Mouse (Mus musculus) CH12.LX (cell line): ENCODE measurements around the gene Atp5l. TPM values are rescaled to one million over a fixed set of nuclear protein-coding genes. Genes with fewer than 3 reads are reported as not detected.

Experiments
- DNase-seq: peaks from one replicate; pipeline ENCODE4 v3.0.0-alpha.2; 2013; ENCODE audit errors: extremely low read depth
- H3K27ac ChIP-seq: 2 replicates; pipeline ENCODE4 v1.5.1; 2012; ENCODE audit warnings: low read depth, mild to moderate bottlenecking, control low read depth, moderate library complexity; ENCODE audit not compliant: insufficient read depth
- H3K27me3 ChIP-seq: replicated peaks from 2 replicates; pipeline ENCODE3; 2012; ENCODE audit warnings: inconsistent platforms
- H3K36me3 ChIP-seq, 2 experiments: replicated peaks in 1 of 2; 2 replicates each; pipeline versions ENCODE3 to v1.6.1; 2012; ENCODE audit warnings: inconsistent platforms in 1 of 2, low read length in 1 of 2, mild to moderate bottlenecking in 1 of 2, mixed read lengths in 1 of 2, moderate library complexity in 1 of 2; ENCODE audit not compliant: control insufficient read depth in 1 of 2, insufficient read depth in 1 of 2
- H3K4me1 ChIP-seq, 2 experiments: 2 replicates each; pipeline ENCODE4 v1.6.1; 2012; ENCODE audit warnings: inconsistent platforms in 1 of 2, moderate library complexity in 1 of 2; ENCODE audit not compliant: insufficient read depth in 2 of 2, control insufficient read depth in 1 of 2
- H3K4me2 ChIP-seq: 2 replicates; pipeline ENCODE4 v1.6.1; 2012; ENCODE audit warnings: low read depth, mild to moderate bottlenecking, control low read depth; ENCODE audit not compliant: poor library complexity, insufficient read depth, severe bottlenecking
- H3K4me3 ChIP-seq, 3 experiments: fragments of 150-350 bp in 1 of 3; sonication (generic) in 1 of 3; replicated peaks in 1 of 3; 2 replicates each; pipeline versions ENCODE3 to v1.5.1; 2011 to 2012; ENCODE audit warnings: low read depth in 2 of 3, low read length in 2 of 3, mild to moderate bottlenecking in 2 of 3, moderate library complexity in 2 of 3, control low read depth in 1 of 3, improper control_type of control experiment in 1 of 3, inconsistent platforms in 1 of 3, mixed read lengths in 1 of 3; ENCODE audit not compliant: poor library complexity in 1 of 3
- H3K79me2 ChIP-seq: replicated peaks from 2 replicates; pipeline ENCODE4 v1.6.1; 2012; ENCODE audit warnings: mild to moderate bottlenecking, moderate library complexity; ENCODE audit not compliant: control insufficient read depth, poor library complexity, insufficient read depth, severe bottlenecking; ENCODE audit errors: extremely low read depth
- H3K9ac ChIP-seq: 2 replicates; pipeline ENCODE4 v1.6.1; 2012; ENCODE audit warnings: low read depth, mild to moderate bottlenecking, control low read depth, moderate library complexity; ENCODE audit not compliant: insufficient read depth
- H3K9me3 ChIP-seq: replicated peaks from 2 replicates; pipeline ENCODE3; 2012; ENCODE audit warnings: low read length, inconsistent platforms, mixed read lengths
- BHLHE40 ChIP-seq: IDR thresholded peaks from 2 replicates; pipeline ENCODE4 v1.6.1; 2011; ENCODE audit warnings: mild to moderate bottlenecking, low read depth, low read length, improper control_type of control experiment
- CTCF ChIP-seq, 2 experiments: IDR thresholded peaks in 1 of 2; conservative IDR thresholded peaks in 1 of 2; 2 replicates each; pipeline ENCODE4 v1.5.1; 2011 to 2012; ENCODE audit warnings: low read depth in 2 of 2, low read length in 2 of 2, improper control_type of control experiment in 1 of 2, inconsistent platforms in 1 of 2, mild to moderate bottlenecking in 1 of 2, moderate library complexity in 1 of 2
- EP300 ChIP-seq: IDR thresholded peaks from 2 replicates; pipeline ENCODE4 v1.6.1; 2011; ENCODE audit warnings: low read length, improper control_type of control experiment
- ETS1 ChIP-seq: conservative IDR thresholded peaks from 2 replicates; pipeline ENCODE4 v1.6.1; 2012; ENCODE audit warnings: low read depth, mild to moderate bottlenecking, inconsistent platforms, low read length, improper control_type of control experiment, moderate library complexity
- MAFK ChIP-seq: IDR thresholded peaks from 2 replicates; pipeline ENCODE4 v1.6.1; 2011; ENCODE audit warnings: low read length, improper control_type of control experiment; ENCODE audit not compliant: insufficient replicate concordance
- MAZ ChIP-seq: IDR thresholded peaks from 2 replicates; pipeline ENCODE4 v1.6.1; 2012; ENCODE audit warnings: low read depth, mild to moderate bottlenecking, inconsistent platforms, low read length, improper control_type of control experiment, moderate library complexity
- MEF2A ChIP-seq: IDR thresholded peaks from 2 replicates; pipeline ENCODE4 v1.6.1; 2014; ENCODE audit warnings: low read depth, mild to moderate bottlenecking, inconsistent platforms, low read length, improper control_type of control experiment, borderline replicate concordance
- MXI1 ChIP-seq: IDR thresholded peaks from 2 replicates; pipeline ENCODE4 v1.6.1; 2011; ENCODE audit warnings: mild to moderate bottlenecking, low read depth, low read length, improper control_type of control experiment
- MYC ChIP-seq: IDR thresholded peaks from 2 replicates; pipeline ENCODE4 v1.6.1; 2011; ENCODE audit warnings: low read depth, mild to moderate bottlenecking, improper control_type of control experiment, low read length
- NRF1 ChIP-seq: IDR thresholded peaks from 2 replicates; pipeline ENCODE4 v1.6.1; 2014; ENCODE audit warnings: low read depth, mild to moderate bottlenecking, inconsistent platforms, low read length, improper control_type of control experiment, moderate library complexity
- PAX5 ChIP-seq: IDR thresholded peaks from 2 replicates; pipeline ENCODE4 v1.6.1; 2012; ENCODE audit warnings: low read length, inconsistent platforms, mixed read lengths
- POLR2A ChIP-seq: IDR thresholded peaks from 2 replicates; pipeline ENCODE4 v1.6.1; 2011; ENCODE audit warnings: low read depth, mild to moderate bottlenecking, improper control_type of control experiment, low read length
- POLR2AphosphoS2 ChIP-seq: IDR thresholded peaks from 2 replicates; pipeline ENCODE4 v1.6.1; 2011; ENCODE audit warnings: low read depth, low read length, improper control_type of control experiment
- RAD21 ChIP-seq: IDR thresholded peaks from 2 replicates; pipeline ENCODE4 v1.6.1; 2011; ENCODE audit warnings: low read depth, mild to moderate bottlenecking, low read length, improper control_type of control experiment, moderate library complexity
- SIN3A ChIP-seq: IDR thresholded peaks from 2 replicates; pipeline ENCODE4 v1.6.1; 2012; ENCODE audit warnings: low read length, improper control_type of control experiment, inconsistent platforms
- SMC3 ChIP-seq: IDR thresholded peaks from 2 replicates; pipeline ENCODE4 v1.6.1; 2011; ENCODE audit warnings: low read depth, low read length, improper control_type of control experiment
- TCF12 ChIP-seq: IDR thresholded peaks from 2 replicates; pipeline ENCODE4 v1.6.1; 2014; ENCODE audit warnings: low read depth, mild to moderate bottlenecking, inconsistent platforms, low read length, improper control_type of control experiment
- UBTF ChIP-seq: IDR thresholded peaks from 2 replicates; pipeline ENCODE4 v1.6.1; 2012; ENCODE audit warnings: low read depth, mild to moderate bottlenecking, inconsistent platforms, low read length, improper control_type of control experiment, moderate library complexity
- USF2 ChIP-seq: conservative IDR thresholded peaks from 2 replicates; pipeline ENCODE4 v1.6.1; 2011; ENCODE audit warnings: low read depth, low read length, improper control_type of control experiment
- ZC3H11A ChIP-seq: IDR thresholded peaks from 2 replicates; pipeline ENCODE4 v1.6.1; 2012; ENCODE audit warnings: low read depth, mild to moderate bottlenecking, inconsistent platforms, low read length, improper control_type of control experiment
- ZNF384 ChIP-seq: IDR thresholded peaks from 2 replicates; pipeline ENCODE4 v1.6.1; 2012; ENCODE audit warnings: low read depth, low read length, improper control_type of control experiment, inconsistent platforms
- dilution Hi-C: fragments of 300-500 bp; cut with MboI; formaldehyde crosslinking; loops from 2 replicates; pipeline ENCODE4 v1.14.3; 2020; ENCODE audit warnings: low sequenced_read_pairs; ENCODE audit not compliant: extremely low pct_unique_long_range_greater_than_20kb, extremely low pct_ligation_motif_present
- in situ Hi-C: fragments of 300-500 bp; cut with MboI; formaldehyde crosslinking; loops from 3 replicates; pipeline ENCODE4 v1.14.3; 2019; ENCODE audit warnings: low sequenced_read_pairs, low pct_ligation_motif_present, low pct_unique_long_range_greater_than_20kb, mixed read lengths
- polyA plus RNA-seq: library from polyadenylated mRNA; unstranded; fragments of >175 nt; gene quantifications from 2 replicates; pipeline ENCODE4 v1.2.1, GENCODE M21; 2012; ENCODE audit warnings: low read depth; ENCODE audit not compliant: insufficient read length
- total RNA-seq, 2 experiments: library from RNA; depleted of rRNA; stranded (reverse); fragments of 300-350 nt in 1 of 2; fragments of >200 nt in 1 of 2; gene quantifications; 2 replicates each; pipeline ENCODE4 v1.2.3; 2012 to 2014

Atp5l gene
- total and polyA plus RNA-seq, 3 experiments: 277 to 720 (median 490) TPM

DNA sequence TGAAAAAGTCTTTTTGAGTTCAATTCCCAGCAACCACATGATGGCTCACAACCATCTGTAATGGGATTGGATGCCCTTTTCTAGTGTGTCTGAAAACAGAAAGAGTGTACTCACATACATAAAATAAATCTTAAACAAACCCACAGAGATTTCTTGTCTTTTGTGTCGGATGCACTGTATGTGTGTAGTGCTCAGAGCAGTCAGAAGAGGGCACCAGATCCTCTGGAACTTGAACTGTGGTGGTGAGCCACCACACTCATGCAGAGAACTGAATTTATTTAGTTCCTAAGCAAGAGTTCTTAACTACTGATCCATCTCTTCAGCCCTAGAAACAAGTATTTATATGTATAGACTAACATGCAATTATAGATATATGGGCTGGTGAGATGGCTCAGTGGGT, 4.3 kb downstream of the Atp5l start:
- in situ Hi-C loops (no loop called here), dilution Hi-C loops (no loop called here)
- Histone ChIP-seq H3K4me2 (no peak overlapping the region), H3K36me3 (peaks cover 16 to 53% of the 10 kb centered on the region in 2 experiments), H3K27me3 (no peaks in the 10 kb centered on the region), H3K9me3 (no peaks in the 10 kb centered on the region), H3K9ac (no peak overlapping the region), H3K4me3 (no peak overlapping the region), H3K79me2 (peaks cover 59% of the 10 kb centered on the region), H3K27ac (no peak overlapping the region), H3K4me1 (peaks cover 0 to 24% of the 10 kb centered on the region in 2 experiments; a peak in 1 of 4 replicates)
- peak; percentile 59 for DNase-seq
- TF ChIP-seq BHLHE40 (no peak), SIN3A (no peak), PAX5 (no peak), CTCF (conservative IDR thresholded peaks at IDR 0.05 in 1 of 2, IDR thresholded peaks at IDR 0.05 in 1 of 2; ENCODE audit: low read depth in 2 of 2, low read length in 2 of 2) (peak; percentile 27 to 67; a peak in 3 of 4 replicates), RAD21 (peak; percentile 46), POLR2A (no peak), SMC3 (peak; percentile 52), ZNF384 (no peak)

DNA sequence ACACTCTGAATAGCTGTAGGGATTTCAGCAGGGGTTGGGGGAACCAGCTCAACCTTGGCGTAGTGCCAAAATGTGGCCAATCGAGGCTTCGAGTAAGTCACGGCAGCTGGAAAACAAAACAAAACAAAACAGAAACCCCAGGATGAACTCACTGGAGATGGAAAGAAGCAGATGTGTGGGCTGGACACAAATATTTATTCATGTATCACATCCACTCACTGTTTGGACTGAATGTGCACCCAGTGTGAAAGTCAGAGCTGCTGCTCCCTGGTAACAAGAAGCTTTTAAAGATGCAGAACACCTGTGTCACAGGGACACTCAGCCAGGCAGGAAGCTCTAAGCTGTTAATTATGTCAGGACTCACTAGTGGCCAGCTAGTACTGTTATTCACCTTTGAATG, 5.8 kb downstream of the Atp5l start:
- TF ChIP-seq PAX5 (no peak), MAZ (no peak), MYC (no peak), TCF12 (no peak), UBTF (no peak), USF2 (no peak), MXI1 (no peak), EP300 (no peak), ZNF384 (no peak), MAFK (no peak)
- Histone ChIP-seq H3K36me3 (peaks cover 21 to 66% of the 10 kb centered on the region in 2 experiments), H3K4me1 (peaks cover 0 to 33% of the 10 kb centered on the region in 2 experiments; a peak in 1 of 4 replicates), H3K9me3 (no peaks in the 10 kb centered on the region), H3K27ac (no peak overlapping the region), H3K4me3 (no peak overlapping the region), H3K9ac (no peak overlapping the region), H3K4me2 (no peak overlapping the region), H3K27me3 (no peaks in the 10 kb centered on the region), H3K79me2 (peaks cover 52% of the 10 kb centered on the region)
- in situ Hi-C loops: no loop called here
- dilution Hi-C loops: no loop called here
- DNase-seq: no peak

DNA sequence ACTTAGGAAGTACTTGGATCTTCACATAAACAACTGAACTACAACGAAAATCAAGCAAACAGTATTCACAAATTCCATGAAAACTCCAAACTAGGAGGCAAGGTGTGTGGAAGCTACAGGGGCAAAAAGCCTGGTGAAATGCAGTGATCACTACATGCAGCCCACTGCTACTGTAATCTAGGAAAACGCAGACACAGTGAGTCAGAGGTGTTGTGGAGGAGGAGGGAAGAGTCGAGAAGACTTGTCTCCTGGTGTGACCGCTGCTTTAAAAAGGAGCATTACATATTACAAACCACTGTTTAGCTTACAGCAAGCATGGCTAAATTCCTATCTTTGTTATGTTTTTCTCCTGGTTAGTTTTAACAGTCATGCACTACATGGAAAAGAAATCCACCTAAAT, 9.2 kb downstream of the Atp5l start:
- Histone ChIP-seq H3K36me3 (peaks cover 21 to 60% of the 10 kb centered on the region in 2 experiments), H3K4me3 (no peak overlapping the region), H3K79me2 (peaks cover 22% of the 10 kb centered on the region), H3K4me2 (no peak overlapping the region), H3K27ac (no peak overlapping the region), H3K9ac (no peak overlapping the region), H3K4me1 (peaks cover 0 to 16% of the 10 kb centered on the region in 2 experiments; a peak in 1 of 4 replicates), H3K27me3 (no peaks in the 10 kb centered on the region), H3K9me3 (no peaks in the 10 kb centered on the region)
- DNase-seq: no peak
- dilution Hi-C loops (no loop called here), in situ Hi-C loops (no loop called here)
- no peak for TF ChIP-seq SIN3A
- TF ChIP-seq MAZ: no peak
- TF ChIP-seq PAX5: no peak
- no peak for TF ChIP-seq ETS1
- TF ChIP-seq UBTF: no peak
- no peak for TF ChIP-seq NRF1
- no peak for TF ChIP-seq ZC3H11A
- no peak for TF ChIP-seq MEF2A
- no peak for TF ChIP-seq TCF12
- no peak for TF ChIP-seq POLR2AphosphoS2
- no peak for TF ChIP-seq BHLHE40
